Mouse (Mus musculus) activated CD4-positive, CD25-positive, alpha-beta regulatory T cell, adult 4 months (primary cell): ENCODE measurements around the gene Ncr1. TPM values are rescaled to one million over a fixed set of nuclear protein-coding genes. Genes with fewer than 3 reads are reported as not detected.
"Not testable (repeated sequence)": the region's sequence is repeated elsewhere in the genome, so short reads cannot be mapped to it uniquely, and the experiment has no call there.

Experiments used
- ATAC-seq: one replicate; pipeline ENCODE4 v1.8.0; 2017
- polyA plus RNA-seq, 2 experiments: library from polyadenylated mRNA; unstranded; fragments of 100-300 nt; shearing (Covaris generic); gene quantifications; one replicate each; pipeline ENCODE4 v1.2.1; 2017

Gene Ncr1
- not detected for polyA plus RNA-seq

GRCm38 (mm10) chr7:4337509-4337908 lies at the start of gene Ncr1:
Ncr1 (plus strand) TSS chr7:4337724.
- no peak for ATAC-seq

- no peak for ATAC-seq
These were observed 44.9 kb upstream of the Ncr1 start for GRCm38 (mm10) chr7:4292638-4293037.

- ATAC-seq: no peak
These were observed 40.3 kb upstream of the Ncr1 start for GRCm38 (mm10) chr7:4297189-4297588.

GRCm38 (mm10) chr7:4300166-4300565 lies 37.4 kb upstream of the Ncr1 start:
- no peak for ATAC-seq

- ATAC-seq: no peak
These were observed 34.1 kb upstream of the Ncr1 start for GRCm38 (mm10) chr7:4303457-4303856.

GRCm38 (mm10) chr7:4313109-4313508 lies 24.4 kb upstream of the Ncr1 start:
- ATAC-seq: not testable (repeated sequence)

- ATAC-seq: not testable (repeated sequence)
These were observed 24.0 kb upstream of the Ncr1 start for GRCm38 (mm10) chr7:4313531-4313930.

GRCm38 (mm10) chr7:4323301-4323700 lies 14.2 kb upstream of the Ncr1 start:
- no peak for ATAC-seq

- ATAC-seq: no peak
These were observed 36.0 kb downstream of the Ncr1 start for GRCm38 (mm10) chr7:4373521-4373920.

Other genes starting within 250 kb of the Ncr1 start
- under 1 TPM; 0.45 to 0.53 TPM for gene Ttyh1, start 218.3 kb upstream of the Ncr1 start, polyA plus RNA-seq
- gene Leng8, start 200.7 kb upstream of the Ncr1 start, polyA plus RNA-seq: 10 to 100 TPM; 26.1 to 29.3 TPM
- gene Leng9, start 187.3 kb upstream of the Ncr1 start, polyA plus RNA-seq: 1 to 10 TPM; 5.5 to 6.1 TPM
- gene Cdc42ep5, start 172.9 kb upstream of the Ncr1 start, polyA plus RNA-seq: not detected
- gene Lilra5, start 100.0 kb upstream of the Ncr1 start, polyA plus RNA-seq: not detected
- not detected for gene Gp6, start 60.0 kb downstream of the Ncr1 start, polyA plus RNA-seq
- gene Rdh13, start 107.9 kb downstream of the Ncr1 start, polyA plus RNA-seq: 10 to 100 TPM; 13.6 to 16.8 TPM
- 10 to 100 TPM in 1 of 2 experiments, 1 to 10 TPM in 1; 4.8 to 14.3 TPM for gene Eps8l1, start 123.0 kb downstream of the Ncr1 start, polyA plus RNA-seq
- gene Ppp1r12c, start 164.0 kb downstream of the Ncr1 start, polyA plus RNA-seq: 10 to 100 TPM; 21.6 to 26.6 TPM
- 10 to 100 TPM in 1 of 2 experiments, 1 to 10 TPM in 1; 4.9 to 10.4 TPM for gene Tnnt1, start 178.7 kb downstream of the Ncr1 start, polyA plus RNA-seq
- 1 to 10 TPM; 1.7 to 3.6 TPM for gene Tnni3, start 186.5 kb downstream of the Ncr1 start, polyA plus RNA-seq
- 1 to 10 TPM in 1 of 2 experiments, under 1 TPM in 1; 0.93 to 1.6 TPM for gene Dnaaf3, start 194.7 kb downstream of the Ncr1 start, polyA plus RNA-seq
- gene Syt5, start 209.8 kb downstream of the Ncr1 start, polyA plus RNA-seq: not detected